Mouse (Mus musculus) testis, postnatal 14 days (tissue): ENCODE data around the gene Sh2d3c.

ENCODE experiments used
- DNase-seq: peaks from one replicate; pipeline ENCODE4 v3.0.0; 2021; ENCODE audit warnings: low spot score

The Sh2d3c gene

GRCm38 (mm10) chr2:32791297-32791696 lies 70.4 kb downstream of the Sh2d3c start:
- DNase-seq = peak; percentile 43

GRCm38 (mm10) chr2:32795748-32796418 lies 75.0 kb downstream of the Sh2d3c start:
- no peak for DNase-seq

- DNase-seq = no peak
These were observed 77.6 kb downstream of the Sh2d3c start for GRCm38 (mm10) chr2:32798251-32798962.
